Mouse (Mus musculus) embryo, embryonic 11 days (tissue): ENCODE data around the gene Cand2.

Experiments
- DNase-seq: peaks from one replicate; pipeline ENCODE4 v3.0.0-alpha.2; 2015

Cand2 gene

GRCm38 (mm10) chr6:115832152-115832850 is 58.0 kb downstream of the Cand2 start:
- no peak for DNase-seq

DNA sequence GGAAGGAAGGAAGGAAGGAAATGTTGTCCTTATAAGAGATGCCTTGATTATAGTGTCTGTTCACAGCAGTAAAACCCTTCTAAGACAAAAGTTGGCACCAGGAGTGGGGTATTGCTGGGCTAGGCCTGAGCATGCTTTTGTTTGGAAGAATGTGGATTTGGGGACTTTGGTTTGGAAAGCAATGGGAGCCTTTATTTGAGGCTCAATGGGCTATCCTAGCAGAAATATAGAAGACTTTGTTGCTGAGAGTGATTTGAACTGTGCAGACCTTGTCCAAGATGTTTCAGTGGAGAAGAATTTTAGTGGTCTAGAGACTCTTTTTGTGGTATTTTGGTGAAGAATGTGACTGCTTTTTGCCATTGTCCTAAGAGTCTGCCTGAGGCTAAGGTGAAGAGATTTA is 59.5 kb downstream of the Cand2 start:
- no peak for DNase-seq

DNA sequence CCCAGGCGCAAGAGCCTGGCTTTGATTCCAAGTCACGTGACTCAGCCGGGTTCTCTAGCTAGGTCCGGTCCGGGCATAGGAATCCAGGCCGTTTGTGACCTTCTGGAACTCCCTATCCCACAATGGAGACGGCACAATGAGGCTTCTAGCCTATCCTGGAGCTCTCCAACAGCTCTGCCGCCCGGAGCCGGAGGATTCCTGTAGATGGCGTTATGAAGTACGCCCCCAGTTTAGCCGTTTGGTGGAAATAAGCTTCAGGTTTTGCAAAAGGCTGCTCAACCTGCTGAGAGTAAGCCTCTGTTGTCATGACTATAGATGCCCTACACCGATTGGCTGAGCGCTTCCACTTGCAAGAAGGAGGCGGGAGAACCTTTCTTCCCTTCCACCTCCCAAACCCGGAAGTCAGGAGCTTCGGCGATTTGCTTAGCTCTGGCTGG is 63.8 kb downstream of the Cand2 start, which contains the start of gene Efcab12:
Efcab12 (minus strand) TSS at position 252 of the 437 bp plus-strand sequence.
- DNase-seq = peak; percentile 88

DNA sequence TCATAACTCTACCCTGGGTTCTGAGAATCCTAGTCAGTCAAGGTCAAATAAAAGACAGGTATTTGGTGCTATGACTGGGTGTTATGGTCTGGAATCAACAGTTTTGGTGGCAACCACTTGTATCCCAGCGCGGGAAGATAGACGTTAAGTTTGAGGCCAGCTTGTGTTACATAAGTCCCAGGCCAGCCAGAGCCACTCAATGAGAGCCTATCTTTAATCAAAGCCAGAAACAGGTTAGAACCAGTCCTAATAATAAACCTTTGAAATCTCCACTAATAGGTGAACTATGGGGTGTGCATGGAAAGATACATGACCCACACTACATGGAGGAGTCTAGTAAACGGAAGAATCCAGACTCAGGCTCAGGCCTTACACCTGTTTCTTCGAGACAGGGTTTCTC is 64.4 kb downstream of the Cand2 start:
- DNase-seq = no peak

GRCm38 (mm10) chr6:115845006-115845405 is 70.7 kb downstream of the Cand2 start:
- DNase-seq = no peak

DNA sequence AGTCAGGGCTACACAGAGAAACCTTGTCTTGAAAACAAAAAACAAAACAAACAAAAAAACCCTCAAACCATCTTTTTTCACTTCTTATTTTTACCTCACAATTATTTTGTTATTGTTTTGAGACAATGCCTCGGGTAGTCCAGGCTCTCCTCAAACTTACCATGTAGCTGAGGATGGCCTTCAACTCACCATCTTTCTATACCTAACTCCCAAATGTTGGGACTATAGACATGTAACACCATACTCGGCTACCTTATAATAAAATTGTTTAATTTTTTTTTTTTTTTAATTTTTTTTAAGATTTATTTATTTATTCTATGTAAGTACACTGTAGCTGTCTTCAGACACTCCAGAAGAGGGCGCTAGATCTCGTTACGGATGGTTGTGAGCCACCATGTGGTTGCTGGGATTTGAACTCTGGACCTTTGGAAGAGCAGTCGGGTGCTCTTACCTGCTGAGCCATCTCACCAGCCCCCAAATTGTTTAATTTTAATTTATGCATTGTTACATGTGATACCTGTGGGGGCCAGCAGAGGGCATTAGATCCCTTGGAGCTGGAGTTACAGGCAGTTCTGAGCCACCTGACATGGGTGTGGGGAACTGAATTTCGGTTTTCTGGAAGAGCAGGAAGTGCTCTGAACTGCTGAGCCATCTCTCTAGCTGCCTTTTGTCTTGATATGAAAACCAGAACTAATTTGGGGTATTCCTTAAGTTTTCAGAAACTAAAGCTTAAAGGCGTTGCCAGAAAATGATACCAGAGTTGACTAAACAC is 72.5 kb downstream of the Cand2 start:
- peak; percentile 58 for DNase-seq

- DNase-seq = no peak
These were observed 74.4 kb downstream of the Cand2 start for GRCm38 (mm10) chr6:115848598-115849304.

DNA sequence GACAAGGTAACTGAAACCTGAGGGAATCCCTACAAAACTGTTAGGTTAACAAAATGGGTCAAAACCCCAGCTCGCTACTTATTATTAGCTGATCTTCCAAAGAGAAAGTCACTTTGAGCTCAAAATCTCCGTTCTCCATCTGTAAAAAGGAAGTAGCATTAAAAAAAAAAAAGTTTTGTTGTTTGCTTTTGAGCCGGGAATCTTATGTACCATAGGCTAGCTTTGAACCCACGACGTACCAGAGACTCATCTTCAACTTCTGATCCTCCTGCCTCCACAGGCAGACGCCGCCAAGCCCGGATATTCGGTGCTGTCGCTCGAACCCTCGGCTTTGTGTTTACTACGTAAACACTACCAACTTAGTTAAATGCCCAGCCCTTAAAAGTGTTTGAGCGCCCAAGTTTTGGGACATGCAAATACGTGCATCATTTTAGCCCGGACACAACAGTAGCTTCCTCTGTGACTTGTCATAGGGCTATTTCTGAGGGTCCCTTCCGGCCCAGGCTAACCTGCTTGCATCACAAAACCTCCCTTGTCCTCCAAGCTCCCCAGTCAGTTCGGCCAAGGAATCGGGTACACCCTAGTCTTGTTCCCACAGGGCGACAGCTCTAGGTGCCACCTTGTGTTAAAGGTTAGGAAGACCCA is 78.2 kb downstream of the Cand2 start:
- DNase-seq = no peak

- DNase-seq = peak; percentile 100
These were observed 78.9 kb downstream of the Cand2 start, which contains the start of the genes Mbd4 and Ift122 for GRCm38 (mm10) chr6:115853091-115853813. Mbd4 (minus strand) TSS chr6:115853371. Ift122 (plus strand) TSS chr6:115853470.

DNA sequence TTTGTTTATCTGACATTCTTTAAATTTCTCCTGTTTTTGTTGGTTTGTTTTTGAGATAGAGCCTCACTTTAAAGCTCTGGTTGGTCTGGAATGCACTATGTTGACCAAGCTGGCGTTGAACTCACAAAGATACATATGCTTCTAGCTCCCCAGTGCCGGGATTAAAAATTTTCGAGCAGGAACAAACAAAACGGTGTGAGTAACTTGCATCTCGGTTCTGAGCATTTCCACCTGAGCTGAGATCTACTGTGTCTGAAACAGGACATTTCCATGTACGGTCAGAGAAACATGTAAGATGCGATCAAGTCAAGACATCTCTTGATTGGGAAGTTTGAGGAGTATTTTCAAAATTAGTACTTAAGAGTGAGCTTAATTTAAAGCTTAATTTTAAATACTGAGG is 79.6 kb downstream of the Cand2 start:
- DNase-seq = peak; percentile 24

DNA sequence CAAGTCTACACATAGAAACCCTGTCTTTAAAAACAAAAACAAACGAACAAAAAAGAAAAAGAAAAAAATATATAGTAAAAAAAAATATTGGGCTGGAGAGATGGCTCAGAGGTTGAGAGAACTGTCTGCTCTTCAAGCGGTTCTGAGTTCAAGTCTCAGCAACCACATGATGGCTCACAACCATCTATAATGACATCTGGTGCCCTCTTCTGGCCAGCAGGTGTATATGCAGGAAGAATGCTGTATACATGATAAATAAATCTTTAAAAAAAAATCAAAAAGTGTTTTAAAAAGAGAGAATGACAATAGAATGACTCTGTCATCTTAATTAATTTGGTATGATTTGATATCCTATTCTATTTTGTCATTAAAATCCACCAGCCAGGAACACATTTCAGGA is 80.1 kb downstream of the Cand2 start:
- no peak for DNase-seq
